Mouse (Mus musculus) C2C12 (cell line): Measurements from ENCODE around the gene Dohh.

Experiments
- CEBPB ChIP-seq: IDR thresholded peaks from one replicate; pipeline ENCODE4 v1.6.1; 2011; ENCODE audit warnings: low read depth, mild to moderate bottlenecking, control low read depth, moderate library complexity
- CTCF ChIP-seq: IDR thresholded peaks from one replicate; pipeline ENCODE4 v1.5.1; 2011; ENCODE audit not compliant: control insufficient read depth, insufficient read depth, insufficient read length
- MAX ChIP-seq: IDR thresholded peaks from one replicate; pipeline ENCODE4 v1.6.1; 2011; ENCODE audit warnings: mild to moderate bottlenecking, control low read depth
- MYOG ChIP-seq: IDR thresholded peaks from one replicate; pipeline ENCODE4 v1.6.1; 2011; ENCODE audit not compliant: control insufficient read depth, insufficient read length; ENCODE audit errors: extremely low read depth
- USF1 ChIP-seq: IDR thresholded peaks from one replicate; pipeline ENCODE4 v1.6.1; 2011; ENCODE audit warnings: low read depth, mild to moderate bottlenecking, control low read depth, moderate library complexity

GRCm38 (mm10) chr10:81399798-81400308, 15.6 kb downstream of the Dohh start:
- TF ChIP-seq CEBPB = no peak
- no peak for TF ChIP-seq CTCF
- no peak for TF ChIP-seq USF1
- TF ChIP-seq MAX = no peak
- no peak for TF ChIP-seq MYOG
